Mouse (Mus musculus) telencephalon, adult 2 months (tissue): ENCODE results near the gene Acot7.

Source experiments
- DNase-seq: peaks from one replicate; pipeline ENCODE4 v3.0.0-alpha.2; 2011; ENCODE audit warnings: low read depth, low spot score

Acot7 gene

GRCm38 (mm10) chr4:152179946-152180660 is 2.2 kb downstream of the Acot7 start:
- DNase-seq, result no peak

- DNase-seq, result no peak
These were observed 4.3 kb downstream of the Acot7 start for GRCm38 (mm10) chr4:152182205-152182604.

GRCm38 (mm10) chr4:152184353-152185035 is 6.6 kb downstream of the Acot7 start:
- DNase-seq, result no peak

GRCm38 (mm10) chr4:152185137-152185509 is 7.2 kb downstream of the Acot7 start:
- no peak for DNase-seq

- DNase-seq, result no peak
These were observed 7.7 kb downstream of the Acot7 start for GRCm38 (mm10) chr4:152185510-152186204.

GRCm38 (mm10) chr4:152186205-152187082 is 8.5 kb downstream of the Acot7 start:
- DNase-seq, result no peak

GRCm38 (mm10) chr4:152187142-152187541 is 9.2 kb downstream of the Acot7 start:
- no peak for DNase-seq

- DNase-seq, result no peak
These were observed 10.7 kb downstream of the Acot7 start for GRCm38 (mm10) chr4:152188651-152189050.

GRCm38 (mm10) chr4:152189071-152189470 is 11.1 kb downstream of the Acot7 start:
- DNase-seq, result no peak

- DNase-seq, result no peak
These were observed 11.8 kb downstream of the Acot7 start for GRCm38 (mm10) chr4:152189691-152190090.

GRCm38 (mm10) chr4:152190096-152190653 is 12.2 kb downstream of the Acot7 start:
- DNase-seq, result no peak

GRCm38 (mm10) chr4:152190701-152191100 is 12.8 kb downstream of the Acot7 start:
- DNase-seq, result no peak

- DNase-seq, result no peak
These were observed 14.6 kb downstream of the Acot7 start for GRCm38 (mm10) chr4:152192569-152192968.

GRCm38 (mm10) chr4:152194476-152195175 is 16.7 kb downstream of the Acot7 start:
- no peak for DNase-seq

- DNase-seq, result no peak
These were observed 18.3 kb downstream of the Acot7 start for GRCm38 (mm10) chr4:152196276-152196675.

- no peak for DNase-seq
These were observed 19.6 kb downstream of the Acot7 start for GRCm38 (mm10) chr4:152197545-152197944.

- no peak for DNase-seq
These were observed 21.7 kb downstream of the Acot7 start for GRCm38 (mm10) chr4:152199617-152200016.

- no peak for DNase-seq
These were observed 23.6 kb downstream of the Acot7 start for GRCm38 (mm10) chr4:152201492-152201891.

- DNase-seq, result no peak
These were observed 24.5 kb downstream of the Acot7 start for GRCm38 (mm10) chr4:152202418-152202817.

- no peak for DNase-seq
These were observed 25.0 kb downstream of the Acot7 start for GRCm38 (mm10) chr4:152202905-152203304.

GRCm38 (mm10) chr4:152204663-152205062 is 26.7 kb downstream of the Acot7 start:
- no peak for DNase-seq
